Mouse (Mus musculus) right cerebral cortex, postnatal 10 days (tissue): ENCODE measurements around the gene Ctnnbip1.
"Not testable (repeated sequence)": the region's sequence is repeated elsewhere in the genome, so short reads cannot be mapped to it uniquely, and the experiment has no call there.

Experiments
- DNase-seq, 2 experiments: peaks; one replicate each; pipeline ENCODE4 v3.0.0; 2021; ENCODE audit warnings: low spot score in 2 of 2

Gene Ctnnbip1

DNA sequence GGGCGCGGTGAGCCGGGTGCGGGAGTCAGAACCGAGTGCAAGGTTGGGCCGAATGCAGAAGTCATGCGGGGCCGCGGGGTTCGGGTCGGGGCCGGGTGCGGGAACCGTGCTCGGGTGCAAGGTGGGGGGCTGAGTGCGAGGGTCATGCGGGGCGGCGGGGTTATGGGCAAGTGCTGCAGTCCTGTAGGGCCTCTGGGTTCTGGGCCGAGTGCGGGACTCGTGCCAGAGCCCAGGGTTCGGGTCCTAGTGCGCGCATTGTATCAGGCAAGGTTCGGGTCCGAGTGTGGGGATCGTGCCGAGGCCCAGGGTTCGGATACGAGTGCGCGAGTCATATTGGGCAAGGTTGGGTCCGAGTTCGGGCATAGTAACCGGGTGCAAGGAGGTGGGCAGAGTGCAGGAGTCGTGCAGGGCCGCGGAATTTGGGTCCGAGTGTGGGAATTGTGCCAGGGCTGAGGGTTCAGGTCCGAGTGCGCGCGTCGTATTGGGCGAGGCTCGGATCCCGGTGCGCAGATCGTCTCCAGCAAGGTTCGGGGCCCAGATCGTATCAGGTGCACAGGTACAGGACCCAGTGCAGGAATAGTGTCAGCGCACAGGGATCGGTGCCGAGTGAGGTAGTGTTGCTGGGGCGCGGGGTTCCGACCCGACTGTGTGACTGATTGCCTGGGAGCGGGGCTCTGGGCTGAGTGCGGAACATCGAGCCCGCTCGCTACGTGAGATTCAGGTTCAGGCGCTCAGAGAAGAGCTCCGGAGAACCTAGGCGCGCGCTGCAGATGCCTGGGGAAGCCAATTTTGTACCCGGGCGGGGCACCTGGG lies 69.0 kb downstream of the Ctnnbip1 start:
- DNase-seq, result peak; percentile 74 to 80

DNA sequence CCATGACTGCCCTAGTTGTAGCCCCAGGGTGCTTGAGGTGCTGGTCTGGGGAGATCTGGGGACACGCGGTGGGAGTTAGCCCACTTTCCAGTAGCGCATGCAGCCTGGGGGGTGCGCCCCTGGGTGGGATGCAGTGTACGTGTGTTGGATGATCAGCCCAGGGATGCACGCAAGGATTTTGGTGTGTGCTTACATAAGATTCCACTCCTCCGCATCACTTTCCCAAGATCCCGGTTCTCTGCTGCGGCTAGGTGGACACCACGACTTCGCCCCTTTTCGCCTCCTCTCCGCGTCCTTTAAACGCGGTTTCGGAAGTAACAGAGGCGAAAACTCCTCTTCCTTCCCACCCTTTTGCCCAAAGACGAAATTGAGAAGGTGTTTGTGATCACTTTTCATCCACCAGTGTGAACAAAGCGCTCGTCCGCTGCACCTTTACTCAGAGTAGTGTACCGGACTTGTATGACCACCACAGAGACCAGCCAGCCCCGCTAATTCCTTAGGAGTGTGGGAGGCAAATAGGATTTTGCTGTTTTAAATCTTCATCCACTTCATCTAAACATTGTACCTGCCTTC lies 69.6 kb downstream of the Ctnnbip1 start:
- peak in 1 of 2 experiments; percentile 61 for DNase-seq

DNA sequence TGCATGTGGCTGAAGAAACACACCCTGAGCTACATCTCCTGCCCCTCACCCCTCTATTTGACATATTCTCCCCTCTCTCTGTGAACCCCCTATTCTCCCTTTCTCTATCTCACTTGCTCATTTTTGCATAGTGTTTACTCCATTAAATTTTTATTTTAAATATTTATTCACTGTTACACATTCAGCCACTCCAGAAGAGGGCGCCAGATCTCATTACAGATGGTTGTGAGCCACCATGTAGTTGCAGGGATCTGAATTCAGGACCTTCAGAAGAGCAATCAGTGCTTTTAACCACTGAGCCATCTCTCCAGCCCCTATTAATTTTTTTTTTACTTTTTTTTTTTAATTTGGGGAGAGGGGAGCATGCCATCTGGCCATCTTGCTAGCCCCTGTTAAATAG lies 72.2 kb downstream of the Ctnnbip1 start:
- DNase-seq, result no peak

DNA sequence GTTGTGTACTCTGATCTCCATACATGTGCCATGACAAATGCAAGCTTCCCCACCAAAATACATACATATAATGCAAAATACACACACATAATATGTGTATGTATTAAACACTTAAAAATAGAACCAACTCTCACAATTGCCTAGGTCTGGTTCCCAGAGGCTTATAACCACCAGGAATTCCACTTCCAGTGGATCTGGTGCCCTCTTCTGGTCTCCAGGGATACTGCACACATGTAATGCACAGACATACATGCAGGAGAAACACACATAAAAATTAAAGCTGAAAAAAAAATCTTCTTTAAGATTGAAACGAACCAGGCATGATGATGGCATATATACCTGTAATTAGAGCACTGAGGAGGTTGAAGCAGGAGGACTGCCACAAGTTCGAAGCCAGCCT lies 73.5 kb downstream of the Ctnnbip1 start:
- DNase-seq, result no peak

DNA sequence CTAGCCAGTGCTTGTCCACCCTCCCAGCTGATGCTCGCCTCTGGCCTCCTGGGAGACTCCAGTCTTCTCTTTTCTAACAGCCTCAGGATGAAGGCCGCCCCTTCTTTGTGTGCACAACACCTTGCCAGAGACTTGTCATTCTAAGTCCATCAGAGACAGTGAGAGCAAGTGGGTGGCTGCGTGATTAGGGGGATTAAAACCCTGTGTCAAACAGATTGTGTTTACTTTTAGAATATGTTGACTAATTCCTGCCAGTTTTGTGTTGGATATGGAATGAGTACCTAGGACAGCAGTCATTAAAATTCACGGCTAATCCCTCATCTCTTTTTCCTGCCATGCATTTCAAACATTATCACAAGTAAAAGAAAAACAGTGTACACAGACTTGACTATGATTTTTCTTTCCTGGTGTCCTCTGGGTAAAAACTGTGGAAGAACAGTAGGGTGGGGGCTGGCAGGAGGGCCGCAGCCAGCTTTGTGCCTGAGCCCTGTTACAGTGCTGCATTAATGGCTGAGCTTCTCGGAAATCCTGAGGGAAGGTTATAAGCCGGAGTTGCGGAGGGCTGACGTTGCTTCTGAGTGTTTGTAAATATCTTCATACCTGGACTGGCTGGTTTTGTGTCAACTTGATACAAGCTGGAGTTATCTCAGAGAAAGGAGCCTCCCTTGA lies 77.0 kb downstream of the Ctnnbip1 start:
- DNase-seq, result no peak

DNA sequence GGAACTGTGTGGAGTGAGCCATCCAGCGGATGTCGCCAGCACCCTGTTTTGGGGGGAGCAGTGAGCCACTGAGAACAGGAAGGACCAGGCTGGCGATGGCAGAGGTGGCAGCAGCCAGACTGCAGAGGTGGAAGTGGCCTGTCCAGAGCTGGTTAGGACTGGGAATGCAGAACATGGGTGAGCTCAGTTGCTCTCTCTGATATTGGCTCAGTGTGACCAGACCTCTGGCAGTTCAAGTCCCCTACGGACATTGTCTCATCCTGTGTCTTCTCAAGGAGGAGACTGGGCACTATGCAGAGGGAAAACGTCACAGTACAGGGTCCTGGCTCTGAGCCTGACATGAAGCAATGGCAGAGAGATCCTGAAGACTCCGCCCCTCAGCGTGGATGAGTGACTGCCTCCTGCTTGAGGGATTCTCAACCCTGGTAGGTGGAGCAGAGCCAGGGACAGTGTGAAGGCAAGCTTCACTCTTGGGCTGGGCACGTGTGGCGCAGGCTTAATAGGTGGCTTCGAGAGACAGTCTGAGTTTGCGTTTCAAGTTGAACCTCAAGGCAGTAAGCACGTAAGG lies 79.7 kb downstream of the Ctnnbip1 start:
- DNase-seq, result no peak

DNA sequence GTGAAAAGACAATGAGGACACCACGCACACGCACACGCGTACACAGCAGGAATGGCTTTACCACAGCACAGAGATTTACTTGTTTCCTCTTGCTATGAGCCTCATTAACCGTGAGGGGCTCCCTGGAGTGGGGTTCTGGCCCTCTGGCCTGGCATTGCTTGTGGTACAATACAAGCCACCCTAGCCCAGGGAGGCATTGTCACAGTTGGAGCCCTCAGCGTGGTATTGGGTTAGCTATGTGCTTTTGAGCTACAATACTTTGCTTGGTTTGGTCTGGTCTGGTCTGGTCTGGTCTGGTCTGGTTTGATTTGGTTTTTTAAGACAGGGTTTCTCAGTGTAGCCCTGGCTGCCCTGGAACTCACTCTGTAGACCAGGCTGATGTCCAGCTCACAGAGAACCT lies 81.5 kb downstream of the Ctnnbip1 start:
- no peak for DNase-seq

DNA sequence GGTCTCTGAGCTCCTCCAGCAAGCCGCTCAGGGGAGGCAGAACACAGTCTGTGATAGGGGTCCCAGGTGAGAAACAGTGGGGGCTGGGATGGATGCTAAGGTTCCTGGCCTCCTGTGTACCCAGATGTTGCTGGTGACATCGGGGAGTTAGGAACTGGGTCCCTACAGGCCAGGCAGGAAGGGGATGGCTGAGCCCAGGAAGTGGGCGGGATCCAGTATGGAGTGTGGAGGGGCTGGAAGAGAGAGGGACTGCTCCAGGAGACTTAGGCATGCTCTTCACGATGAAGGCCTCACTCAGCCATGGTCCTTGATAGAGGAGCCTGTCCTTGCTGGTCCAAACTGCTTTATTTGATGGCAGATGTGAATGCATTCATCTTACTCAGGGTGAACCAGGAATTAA lies 82.1 kb downstream of the Ctnnbip1 start:
- DNase-seq, result no peak

DNA sequence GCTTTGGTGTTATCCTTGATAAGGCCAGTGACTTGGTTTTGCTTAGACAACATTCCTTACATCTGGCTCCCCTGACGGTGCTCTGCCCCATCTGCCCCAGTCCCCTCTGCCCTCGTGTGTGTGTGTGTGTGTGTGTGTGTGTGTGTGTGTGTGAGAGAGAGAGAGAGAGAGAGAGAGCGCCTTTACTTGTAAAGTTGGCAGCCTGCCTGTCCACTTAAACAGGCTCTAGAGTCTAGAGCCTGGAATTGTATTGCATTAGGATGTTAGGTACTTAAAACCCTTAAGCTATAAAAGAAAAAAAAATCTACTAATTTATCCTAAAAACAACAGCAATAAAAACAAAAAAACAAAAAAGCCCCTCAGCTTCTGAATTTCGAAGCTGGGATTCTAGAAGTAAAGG lies 83.4 kb downstream of the Ctnnbip1 start:
- DNase-seq, result no peak

DNA sequence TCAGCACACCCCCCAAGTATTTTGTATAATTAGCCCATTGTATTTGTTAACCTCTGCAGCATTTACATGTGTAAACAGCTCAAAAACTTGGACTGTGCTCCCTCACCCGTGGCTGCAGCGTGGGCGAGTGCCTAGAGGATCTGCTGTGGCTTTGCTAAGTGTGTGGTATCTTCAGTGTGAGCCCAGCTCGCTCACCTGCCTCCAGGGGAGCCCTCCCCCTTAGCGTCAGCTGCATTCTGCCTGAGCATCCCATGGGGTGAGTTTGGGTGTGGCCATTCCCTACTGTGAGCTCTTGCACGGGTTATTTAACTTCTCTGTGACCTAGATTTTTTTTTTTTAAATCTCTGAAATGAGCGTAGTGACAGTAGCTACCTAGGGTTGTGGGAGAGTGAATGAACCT lies 84.2 kb downstream of the Ctnnbip1 start:
- no peak for DNase-seq

DNA sequence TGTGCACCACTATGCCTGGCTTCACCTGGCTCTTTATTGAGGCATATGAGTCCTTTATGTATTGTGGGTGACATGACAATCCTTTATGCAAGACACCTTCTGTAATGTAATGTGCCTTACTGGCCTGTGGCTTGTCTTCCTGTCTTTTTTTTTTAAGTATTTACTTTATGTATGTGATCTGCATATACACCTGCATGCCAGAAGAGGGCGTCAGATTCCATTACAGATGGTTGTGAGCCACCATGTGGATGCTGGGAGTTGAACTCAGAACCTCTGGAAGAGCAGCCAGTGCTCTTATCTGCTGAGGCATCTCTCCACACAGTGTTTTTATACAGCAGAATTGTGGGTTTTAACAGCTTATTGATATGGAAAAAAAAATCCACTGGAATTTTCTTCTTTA lies 85.8 kb downstream of the Ctnnbip1 start:
- DNase-seq, result no peak

DNA sequence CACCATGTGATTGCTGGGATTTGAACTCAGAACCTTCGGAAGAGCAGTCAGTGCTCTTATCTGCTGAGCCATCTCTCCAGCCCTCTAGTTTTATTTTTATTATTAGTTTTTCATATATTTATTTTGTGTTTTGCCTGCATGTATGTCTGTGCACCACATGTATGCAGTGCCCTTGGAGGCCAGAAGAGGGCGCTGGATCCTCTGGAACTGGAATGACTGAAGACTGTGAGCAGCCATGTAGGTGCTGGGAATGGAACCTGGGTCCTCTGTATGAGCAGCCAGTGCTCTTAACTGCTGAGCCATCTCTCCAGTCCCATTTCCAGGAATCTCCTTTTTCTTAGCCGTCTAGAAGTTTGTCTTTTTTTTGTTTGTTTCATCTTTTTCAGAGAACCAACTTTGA lies 86.5 kb downstream of the Ctnnbip1 start:
- DNase-seq, result no peak

DNA sequence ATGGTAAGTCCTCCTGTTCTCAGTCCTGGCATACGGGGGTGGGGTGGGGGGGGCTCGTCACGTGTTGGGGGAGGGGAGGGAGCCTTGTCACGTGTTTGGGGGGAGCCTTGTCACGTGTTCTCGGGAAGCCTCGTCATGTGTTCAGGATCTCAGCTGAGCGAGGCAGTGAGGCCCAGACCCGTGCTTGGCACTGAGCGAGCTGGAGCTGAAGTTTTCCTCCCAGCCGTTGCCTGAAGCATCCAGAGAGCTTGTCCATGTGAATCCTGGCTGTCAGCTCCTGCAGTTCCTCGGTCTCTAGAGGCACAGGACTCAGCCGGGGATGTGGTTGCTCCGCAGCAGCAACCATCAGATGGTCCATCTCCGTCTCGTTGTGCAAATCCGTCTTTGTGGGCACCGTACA lies 88.0 kb downstream of the Ctnnbip1 start:
- no peak for DNase-seq

DNA sequence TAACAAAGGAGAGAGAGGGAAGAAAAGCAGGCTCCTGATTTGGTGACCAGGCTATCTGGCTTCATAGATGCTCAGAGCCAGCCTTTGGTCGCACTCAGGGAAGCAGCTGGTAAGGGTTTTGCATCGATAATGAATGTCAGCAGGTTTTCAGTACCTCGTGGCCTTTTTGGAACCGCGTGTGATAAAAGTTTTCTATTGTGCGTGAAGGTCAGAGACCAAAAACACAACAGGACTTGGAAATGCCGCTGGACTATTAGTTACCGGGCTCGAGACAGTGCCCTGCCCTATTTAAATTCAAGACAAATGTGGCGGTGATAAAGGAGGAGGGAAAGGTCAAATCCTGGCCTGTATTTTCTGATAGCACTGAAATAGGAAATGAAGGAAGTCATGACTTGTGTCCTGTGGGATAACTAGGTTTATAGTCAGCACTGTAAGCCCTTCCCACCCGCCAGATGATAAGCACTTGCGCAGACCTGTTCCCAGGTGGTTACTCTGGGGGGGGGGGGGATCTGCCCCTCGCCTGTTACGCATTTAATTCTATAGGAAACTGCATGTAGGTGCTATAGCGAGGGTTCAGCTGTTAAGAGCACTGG lies 88.8 kb downstream of the Ctnnbip1 start:
- DNase-seq, result no peak

DNA sequence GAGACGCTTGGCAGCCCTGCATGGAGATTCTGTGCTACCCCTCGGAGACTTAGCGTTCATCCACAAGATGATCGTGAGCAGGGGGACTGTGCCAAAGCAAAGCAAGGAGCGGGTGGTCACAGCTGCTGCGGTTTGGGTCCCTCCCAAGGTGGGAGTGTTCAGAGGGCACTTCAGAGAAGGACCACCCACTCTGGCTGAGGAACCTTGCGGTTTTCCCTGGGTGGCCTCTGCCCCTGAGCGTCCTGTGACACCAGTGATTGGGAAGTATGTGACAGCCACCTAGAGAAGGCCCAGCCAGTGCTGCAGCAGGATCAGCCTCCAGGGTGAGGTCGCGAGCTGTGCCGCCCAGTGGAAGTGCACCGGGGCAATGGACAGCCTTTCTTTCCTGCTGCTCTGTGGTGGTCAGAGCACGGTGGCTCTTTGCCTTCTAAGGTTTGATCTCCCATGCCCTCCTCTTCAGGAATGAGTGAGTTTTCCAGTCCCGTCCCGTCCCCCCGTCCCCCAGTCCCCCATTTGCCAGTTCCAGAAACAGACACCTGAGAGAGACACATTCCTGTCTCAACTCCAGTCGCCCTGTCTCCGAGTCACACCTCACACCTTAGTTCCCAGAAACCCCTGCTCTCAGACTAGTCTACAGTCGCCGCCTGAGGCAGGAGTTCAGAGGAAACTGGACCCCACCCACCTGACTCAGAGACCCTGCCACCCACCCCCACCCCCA lies 89.7 kb downstream of the Ctnnbip1 start:
- no peak for DNase-seq

DNA sequence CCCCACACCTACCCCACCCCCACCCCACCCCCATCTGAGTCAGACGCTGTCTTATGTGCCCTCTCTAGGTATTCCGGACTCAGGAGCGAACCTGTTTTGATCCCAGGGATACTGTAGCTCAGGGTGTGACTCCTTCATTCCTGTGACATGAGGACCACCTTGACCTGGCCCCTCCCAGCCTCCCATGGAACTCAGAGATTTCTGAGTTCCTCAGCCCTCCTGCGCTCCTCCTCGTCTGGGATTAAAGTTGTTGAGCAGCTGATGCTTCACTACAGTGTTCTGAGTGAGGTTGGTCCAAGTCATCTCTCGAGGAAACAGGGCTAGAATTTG lies 90.2 kb downstream of the Ctnnbip1 start:
- DNase-seq, result no peak

DNA sequence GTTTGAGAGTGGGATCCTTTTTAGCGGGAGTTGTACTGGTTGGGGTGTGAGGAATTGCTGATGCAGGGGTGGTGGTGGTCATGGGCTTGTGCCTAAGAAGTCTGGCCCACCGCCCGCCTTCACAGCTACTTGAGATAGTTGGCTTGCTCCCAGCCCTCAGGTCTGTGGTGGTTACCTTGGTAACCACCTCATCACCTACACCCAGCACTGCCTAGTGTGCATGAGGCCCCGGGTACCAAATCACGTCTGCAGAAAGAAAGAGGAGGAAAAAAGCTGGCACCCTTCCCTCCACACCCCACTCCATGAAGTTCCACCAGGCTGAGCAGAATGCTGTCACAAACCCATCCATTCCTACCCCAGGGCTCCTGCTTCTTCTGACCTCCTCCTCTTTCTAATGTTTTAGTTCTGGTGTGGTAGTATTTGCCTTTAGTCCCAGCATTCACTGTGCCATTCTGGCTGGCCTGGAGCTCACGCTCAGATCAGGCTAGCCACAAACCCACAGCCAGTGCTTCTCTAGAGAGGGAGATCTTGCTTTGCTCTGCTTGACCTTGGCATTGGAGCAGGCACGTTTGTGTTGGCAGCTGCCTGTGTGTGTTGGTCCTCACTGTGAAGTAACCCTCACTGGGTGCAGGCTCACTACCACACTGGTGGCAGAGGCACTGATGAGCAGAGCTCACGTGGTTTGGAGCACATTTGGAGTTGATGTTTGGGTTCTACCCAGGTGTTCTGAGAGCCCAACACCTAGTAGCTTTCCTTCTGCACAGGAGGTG lies 91.4 kb downstream of the Ctnnbip1 start:
- no peak for DNase-seq

DNA sequence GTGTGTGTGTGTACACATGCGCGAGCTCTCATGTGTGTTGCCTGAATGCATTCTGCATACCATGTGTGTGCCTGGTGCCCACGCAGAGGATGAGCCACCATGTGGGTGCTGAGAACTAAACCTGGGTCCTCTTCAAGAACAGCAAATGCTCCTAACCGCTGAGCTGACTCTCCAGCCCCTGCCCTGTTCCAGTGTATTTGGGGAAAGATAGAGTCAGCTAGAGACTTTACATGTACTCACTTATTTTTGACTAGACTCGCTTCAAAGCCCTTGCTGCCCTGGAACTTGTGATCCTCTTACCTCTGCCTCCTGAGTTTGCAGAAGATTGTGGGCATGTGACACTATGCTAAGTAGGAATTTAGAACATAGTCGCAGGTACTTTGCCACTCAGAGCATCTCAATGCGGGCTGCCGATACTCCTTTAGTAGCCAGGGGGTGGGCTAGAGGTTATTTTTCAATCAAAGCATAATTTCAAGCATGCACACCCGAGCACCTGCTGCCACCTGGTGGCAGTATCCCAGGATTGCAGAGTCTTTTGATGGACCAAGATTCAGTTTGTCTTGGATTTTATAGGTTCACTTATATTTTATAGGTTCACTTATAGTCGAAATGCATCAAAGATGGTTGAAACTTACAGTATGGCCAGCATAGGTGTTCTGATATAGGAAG lies 93.5 kb downstream of the Ctnnbip1 start:
- peak in 1 of 2 experiments; percentile 71 for DNase-seq

DNA sequence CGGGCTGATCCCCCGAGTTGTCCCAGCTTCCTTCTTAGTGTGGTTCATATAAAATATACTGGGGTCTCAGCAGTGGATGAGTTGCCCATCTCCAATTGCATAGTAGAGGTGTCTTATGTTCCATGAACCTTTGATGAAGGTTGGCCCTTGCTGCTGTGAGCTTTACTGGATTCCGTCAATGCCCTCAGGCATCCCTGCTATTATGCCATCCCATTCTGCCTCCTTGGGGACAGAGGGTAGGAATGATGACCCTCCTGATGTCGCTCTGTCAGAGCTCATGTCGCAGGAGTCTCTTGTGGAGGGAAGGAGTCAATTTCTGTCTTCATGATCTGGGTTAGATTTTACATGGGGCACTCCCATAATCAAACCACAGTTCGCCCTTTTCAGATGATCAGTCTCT lies 95.5 kb downstream of the Ctnnbip1 start:
- DNase-seq, result not testable (repeated sequence)

DNA sequence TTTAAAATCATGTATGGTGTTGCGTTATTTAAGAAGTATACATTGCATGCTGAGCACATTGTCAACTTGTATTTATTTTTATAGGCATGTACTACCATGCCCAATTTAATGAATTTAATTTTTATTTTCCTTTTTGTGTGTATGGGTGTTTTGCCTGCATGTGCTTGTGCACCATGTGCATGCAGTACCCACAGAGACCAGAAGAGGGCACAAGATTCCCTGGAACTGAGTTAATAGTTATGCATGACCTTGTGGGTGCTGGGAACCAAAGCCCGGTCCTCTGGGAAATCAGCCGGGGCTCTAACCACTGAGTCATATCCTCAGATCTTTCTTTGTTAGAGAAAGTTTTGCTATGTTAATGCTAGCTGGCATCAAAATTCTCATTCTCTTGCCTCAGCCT lies 96.8 kb downstream of the Ctnnbip1 start:
- DNase-seq, result no peak
